Mouse (Mus musculus): ENCODE results near the gene Gm49383.

GRCm38 (mm10) chr12:69235782-69236181 lies 38.9 kb upstream of the Gm49383 start:
- TF ChIP-seq CTCF (conservative IDR thresholded peaks at IDR 0.05; ENCODE audit: insufficient read depth, insufficient read length, low read depth, low read length): no peak
- no peak for TF ChIP-seq POLR2A (IDR thresholded peaks at IDR 0.05; ENCODE audit: low read depth, low read length)
